Mouse (Mus musculus): Measurements from ENCODE around the gene Rhox2b. TPM values are rescaled to one million over a fixed set of nuclear protein-coding genes. Genes with fewer than 3 reads are reported as not detected.

Gene Rhox2b
- polyA plus RNA-seq (2017; shearing (Covaris generic)), result not detected

GRCm38 (mm10) chrX:37411767-37412166, at the start of gene Rhox2b:
TSS of gene Rhox2b (plus strand) at chrX:37412067.

GRCm38 (mm10) chrX:37379728-37380127, 32.1 kb upstream of the Rhox2b start, which contains the start of gene Rhox3a2:
TSS of gene Rhox3a2 (plus strand) at chrX:37380028.

DNA sequence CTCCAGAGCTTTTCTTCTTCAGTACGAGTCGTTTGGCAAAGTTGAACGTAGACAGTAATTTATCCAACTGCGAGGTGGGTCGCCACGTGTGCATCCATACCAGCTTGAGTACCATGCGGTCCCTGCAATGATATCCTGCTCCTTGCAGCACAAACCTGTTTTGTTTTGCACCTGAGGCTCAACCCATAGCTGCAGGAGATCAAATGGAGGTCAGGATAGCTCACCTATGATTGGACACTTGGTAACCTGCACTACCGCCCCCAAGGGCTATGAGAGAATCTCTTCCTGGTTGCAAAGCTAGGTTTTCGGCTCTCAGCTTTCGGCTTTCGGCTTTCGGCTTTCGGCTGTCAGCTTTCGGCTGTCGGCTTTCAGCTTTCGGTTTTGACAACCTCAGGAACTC, 21.3 kb upstream of the Rhox2b start, which contains the start of gene Rhox4a2:
TSS of gene Rhox4a2 (plus strand) at position 301 of the 400 bp plus-strand sequence.

DNA sequence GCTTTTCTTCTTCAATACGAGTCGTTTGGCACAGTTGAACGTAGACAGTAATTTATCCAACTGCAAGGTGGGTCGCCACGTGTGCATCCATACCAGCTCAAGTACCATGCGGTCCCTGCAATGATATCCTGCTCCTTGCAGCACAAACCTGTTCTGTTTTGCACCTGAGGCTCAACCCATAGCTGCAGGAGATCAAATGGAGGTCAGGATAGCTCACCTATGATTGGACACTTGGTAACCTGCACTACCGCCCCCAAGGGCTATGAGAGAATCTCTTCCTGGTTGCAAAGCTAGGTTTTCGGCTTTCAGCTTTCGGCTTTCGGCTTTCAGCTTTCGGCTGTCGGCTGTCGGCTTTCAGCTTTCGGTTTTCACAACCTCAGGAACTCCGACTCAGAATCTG, 20.3 kb downstream of the Rhox2b start, which contains the start of gene Rhox4b:
TSS of gene Rhox4b (plus strand) at position 301 of the 400 bp plus-strand sequence.

DNA sequence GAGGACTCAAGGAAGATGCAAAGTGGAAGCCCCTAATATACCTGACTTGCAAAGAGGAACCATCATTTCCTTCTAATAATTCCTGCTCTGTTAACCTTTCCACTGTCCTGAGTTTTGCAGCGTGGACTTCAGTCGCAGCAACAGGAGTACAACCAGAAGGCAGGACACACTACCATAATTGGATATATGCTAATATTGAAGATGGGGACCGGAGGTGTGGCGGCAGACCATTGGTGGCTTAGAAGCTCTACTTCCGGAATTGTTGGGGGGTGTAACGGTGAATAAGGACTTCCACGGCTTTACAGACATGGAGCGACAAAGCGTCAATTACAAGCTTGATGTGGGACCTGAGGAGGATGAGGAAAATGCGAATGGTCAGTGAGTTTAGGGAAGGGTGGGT, 41.5 kb downstream of the Rhox2b start, which contains the start of gene Rhox2c:
TSS of gene Rhox2c (plus strand) at position 301 of the 400 bp plus-strand sequence.

GRCm38 (mm10) chrX:37458285-37458684, 46.4 kb downstream of the Rhox2b start, which contains the start of gene Rhox3c:
TSS of gene Rhox3c (plus strand) at chrX:37458585.

Other genes starting within 250 kb of the Rhox2b start
- not detected for gene Akap14, start 243.2 kb upstream of the Rhox2b start, polyA plus RNA-seq (2017; shearing (Covaris generic))
- gene Ndufa1, start 220.9 kb upstream of the Rhox2b start, polyA plus RNA-seq (2017; shearing (Covaris generic)), result 234 TPM
- 13.2 TPM for gene Rnf113a1, start 220.8 kb upstream of the Rhox2b start, polyA plus RNA-seq (2017; shearing (Covaris generic))
- gene Gm9, start 201.0 kb upstream of the Rhox2b start, polyA plus RNA-seq (2017; shearing (Covaris generic)), result not detected
- gene Rhox1, start 189.8 kb upstream of the Rhox2b start, polyA plus RNA-seq (2017; shearing (Covaris generic)), result not detected
- gene Rhox2a, start 167.1 kb upstream of the Rhox2b start, polyA plus RNA-seq (2017; shearing (Covaris generic)), result not detected
- gene Rhox3a, start 162.1 kb upstream of the Rhox2b start, polyA plus RNA-seq (2017; shearing (Covaris generic)), result not detected
- gene Rhox4a, start 146.7 kb upstream of the Rhox2b start, polyA plus RNA-seq (2017; shearing (Covaris generic)), result not detected
- gene Rhox3a2, start 32.0 kb upstream of the Rhox2b start, polyA plus RNA-seq (2017; shearing (Covaris generic)), result not detected
- gene Rhox4a2, start 21.2 kb upstream of the Rhox2b start, polyA plus RNA-seq (2017; shearing (Covaris generic)), result not detected
- gene Rhox4b, start 20.4 kb downstream of the Rhox2b start, polyA plus RNA-seq (2017; shearing (Covaris generic)), result not detected
- gene Rhox2c, start 41.6 kb downstream of the Rhox2b start, polyA plus RNA-seq (2017; shearing (Covaris generic)), result not detected
- gene Rhox3c, start 46.5 kb downstream of the Rhox2b start, polyA plus RNA-seq (2017; shearing (Covaris generic)), result not detected
- not detected for gene Rhox4c, start 68.3 kb downstream of the Rhox2b start, polyA plus RNA-seq (2017; shearing (Covaris generic))
- not detected for gene Rhox2d, start 81.4 kb downstream of the Rhox2b start, polyA plus RNA-seq (2017; shearing (Covaris generic))
- gene Rhox4d, start 102.3 kb downstream of the Rhox2b start, polyA plus RNA-seq (2017; shearing (Covaris generic)), result not detected
- not detected for gene Rhox2e, start 118.4 kb downstream of the Rhox2b start, polyA plus RNA-seq (2017; shearing (Covaris generic))
- gene Rhox3e, start 130.0 kb downstream of the Rhox2b start, polyA plus RNA-seq (2017; shearing (Covaris generic)), result not detected
- 0.20 TPM for gene Rhox4e, start 145.3 kb downstream of the Rhox2b start, polyA plus RNA-seq (2017; shearing (Covaris generic))
- gene Rhox2f, start 159.3 kb downstream of the Rhox2b start, polyA plus RNA-seq (2017; shearing (Covaris generic)), result not detected
- not detected for gene Rhox3f, start 168.9 kb downstream of the Rhox2b start, polyA plus RNA-seq (2017; shearing (Covaris generic))
- gene Rhox4f, start 195.6 kb downstream of the Rhox2b start, polyA plus RNA-seq (2017; shearing (Covaris generic)), result 0.29 TPM
- gene Rhox3g, start 216.5 kb downstream of the Rhox2b start, polyA plus RNA-seq (2017; shearing (Covaris generic)), result not detected
- gene Rhox2g, start 231.4 kb downstream of the Rhox2b start, polyA plus RNA-seq (2017; shearing (Covaris generic)), result not detected
- gene Rhox4g, start 239.3 kb downstream of the Rhox2b start, polyA plus RNA-seq (2017; shearing (Covaris generic)), result not detected

Measured in CD4-positive, CD25-positive, alpha-beta regulatory T cell (primary cell).